Mouse (Mus musculus) brain, embryonic 14.5 days (tissue): ENCODE measurements around the gene Cela1.

ENCODE experiments used
- CTCF ChIP-seq: fragments of 200-500 bp; IDR thresholded peaks from 2 replicates; pipeline ENCODE4 v1.5.1; 2012; ENCODE audit warnings: inconsistent platforms, mild to moderate bottlenecking, moderate library complexity, borderline replicate concordance; ENCODE audit not compliant: insufficient read depth, insufficient read length; ENCODE audit errors: extremely low read depth
- POLR2A ChIP-seq: fragments of 200-500 bp; IDR thresholded peaks from 2 replicates; pipeline ENCODE4 v1.6.1; 2012; ENCODE audit warnings: mild to moderate bottlenecking, inconsistent platforms, borderline replicate concordance; ENCODE audit not compliant: poor library complexity, insufficient read depth, insufficient read length, severe bottlenecking; ENCODE audit errors: extremely low read depth

GRCm38 (mm10) chr15:100729281-100729985 is 41.7 kb upstream of the Cela1 start, which contains the start of gene Galnt6:
- TF ChIP-seq CTCF (no peak), POLR2A (no peak)
